ENCODE assay signal across 26 mouse cellular contexts in genomic region chr14:48633141-48633540, GRCm38 (mm10). TPM values are rescaled to one million over a fixed set of nuclear protein-coding genes. Genes with fewer than 3 reads are reported as not detected.
DNase-seq lines count a peak whose midpoint lies in the region; ATAC-seq lines count a peak whose summit lies in the region.
"Had no signal": no experiment of that assay in that cellular context is flagged by ENCODE, and none has a peak within 500 bp of the region (broad histone marks: within the 10 kb centered on the region; RNA-seq: fewer than 3 reads in every experiment).

No protein-coding gene starts in this region.

- H3K4me1 ChIP-seq in embryonic facial prominence, embryonic 13.5 days = no peaks in the 10 kb centered on the region
- H3K4me1 ChIP-seq in embryonic facial prominence, embryonic 10.5 days = no peaks in the 10 kb centered on the region
- no peaks in the 10 kb centered on the region for H3K4me1 ChIP-seq in midbrain, embryonic 11.5 days (ENCODE audit: control insufficient read depth, insufficient read depth, low read length)
- H3K4me1 ChIP-seq in midbrain, embryonic 15.5 days = no peaks in the 10 kb centered on the region
- H3K4me1 ChIP-seq in embryonic facial prominence, embryonic 14.5 days (ENCODE audit: control insufficient read depth, insufficient read depth, low read length) = no peaks in the 10 kb centered on the region
- H3K4me1 ChIP-seq in embryonic facial prominence, embryonic 15.5 days = no peaks in the 10 kb centered on the region

- 64% methylated on average over 3 of the region's 3 CpGs for WGBS in embryonic facial prominence, embryonic 13.5 days
- WGBS in embryonic facial prominence, embryonic 10.5 days = 81% methylated on average over 3 of the region's 3 CpGs
- WGBS in midbrain, embryonic 11.5 days = 89% methylated on average over 3 of the region's 3 CpGs
- 80% methylated on average over 3 of the region's 3 CpGs for WGBS in midbrain, embryonic 15.5 days
- 63% methylated on average over 3 of the region's 3 CpGs for WGBS in embryonic facial prominence, embryonic 14.5 days
- 58% methylated on average over 3 of the region's 3 CpGs for WGBS in embryonic facial prominence, embryonic 15.5 days

- no peak overlapping the region for H3K27ac ChIP-seq in embryonic facial prominence, embryonic 13.5 days
- H3K27ac ChIP-seq in embryonic facial prominence, embryonic 10.5 days (replicated peaks) = no peak overlapping the region
- no peak overlapping the region for H3K27ac ChIP-seq in midbrain, embryonic 11.5 days (ENCODE audit: low read depth, low read length)
- no peak overlapping the region for H3K27ac ChIP-seq in midbrain, embryonic 15.5 days
- no peak overlapping the region for H3K27ac ChIP-seq in embryonic facial prominence, embryonic 14.5 days (replicated peaks; ENCODE audit: low read depth, low read length)
- no peak overlapping the region for H3K27ac ChIP-seq in embryonic facial prominence, embryonic 15.5 days (replicated peaks)

- ATAC-seq in embryonic facial prominence, embryonic 13.5 days (ENCODE audit: insufficient number of reproducible peaks, insufficient read depth, low FRiP score, low TSS enrichment, low read depth) = peak; percentile 52; the same call in 1 of the 2 replicates
- no peak for ATAC-seq in midbrain, embryonic 11.5 days (ENCODE audit: low FRiP score)
- ATAC-seq in midbrain, embryonic 15.5 days (replicated peaks) = no peak
- ATAC-seq in embryonic facial prominence, embryonic 14.5 days (ENCODE audit: low read depth) = peak; percentile 64
- ATAC-seq in embryonic facial prominence, embryonic 15.5 days (ENCODE audit: insufficient number of reproducible peaks, low FRiP score, low TSS enrichment, low read depth) = 0 out of 2 replicates have a peak, but pooled peaks have one; percentile 39
- ATAC-seq: activated CD4-positive, CD25-positive, alpha-beta regulatory T cell, adult 4 months; CD4-positive, CD25-positive, alpha-beta regulatory T cell, adult 4 months; Patski had no signal

- no peaks in the 10 kb centered on the region for H3K36me3 ChIP-seq in embryonic facial prominence, embryonic 13.5 days
- H3K36me3 ChIP-seq in embryonic facial prominence, embryonic 10.5 days (replicated peaks) = no peaks in the 10 kb centered on the region
- H3K36me3 ChIP-seq in midbrain, embryonic 11.5 days (ENCODE audit: control insufficient read depth, insufficient read depth, low read length) = no peaks in the 10 kb centered on the region
- no peaks in the 10 kb centered on the region for H3K36me3 ChIP-seq in midbrain, embryonic 15.5 days (replicated peaks)
- H3K36me3 ChIP-seq in embryonic facial prominence, embryonic 14.5 days (ENCODE audit: control insufficient read depth, insufficient read depth, low read length) = no peaks in the 10 kb centered on the region
- H3K36me3 ChIP-seq in embryonic facial prominence, embryonic 15.5 days = no peaks in the 10 kb centered on the region
- H3K36me3 ChIP-seq: G1E had no signal

- H3K4me3 ChIP-seq in embryonic facial prominence, embryonic 13.5 days = no peak overlapping the region
- H3K4me3 ChIP-seq in embryonic facial prominence, embryonic 10.5 days = no peak overlapping the region
- H3K4me3 ChIP-seq in midbrain, embryonic 11.5 days (ENCODE audit: low read depth, low read length) = no peak overlapping the region
- H3K4me3 ChIP-seq in midbrain, embryonic 15.5 days = no peak overlapping the region
- H3K4me3 ChIP-seq in embryonic facial prominence, embryonic 14.5 days (ENCODE audit: low read depth, low read length) = no peak overlapping the region
- H3K4me3 ChIP-seq in embryonic facial prominence, embryonic 15.5 days (replicated peaks) = no peak overlapping the region

- no peak overlapping the region for H3K9ac ChIP-seq in embryonic facial prominence, embryonic 13.5 days
- H3K9ac ChIP-seq in midbrain, embryonic 11.5 days (ENCODE audit: low read length) = no peak overlapping the region
- H3K9ac ChIP-seq in midbrain, embryonic 15.5 days = no peak overlapping the region
- H3K9ac ChIP-seq in embryonic facial prominence, embryonic 14.5 days (ENCODE audit: low read depth, low read length) = no peak overlapping the region
- H3K9ac ChIP-seq in embryonic facial prominence, embryonic 15.5 days = no peak overlapping the region

- H3K27me3 ChIP-seq in embryonic facial prominence, embryonic 13.5 days = no peaks in the 10 kb centered on the region; the same call in 1 of the 2 replicates
- H3K27me3 ChIP-seq in embryonic facial prominence, embryonic 10.5 days (replicated peaks; ENCODE audit: low read depth, poor library complexity, severe bottlenecking) = no peaks in the 10 kb centered on the region
- H3K27me3 ChIP-seq in midbrain, embryonic 11.5 days (ENCODE audit: control insufficient read depth, insufficient read depth, low read length) = no peaks in the 10 kb centered on the region
- no peaks in the 10 kb centered on the region for H3K27me3 ChIP-seq in midbrain, embryonic 15.5 days (replicated peaks)
- no peaks in the 10 kb centered on the region for H3K27me3 ChIP-seq in embryonic facial prominence, embryonic 14.5 days (replicated peaks; ENCODE audit: control insufficient read depth, insufficient read depth, low read length)
- no peaks in the 10 kb centered on the region for H3K27me3 ChIP-seq in embryonic facial prominence, embryonic 15.5 days
- H3K27me3 ChIP-seq: CH12.LX had no signal

- no peaks in the 10 kb centered on the region for H3K9me3 ChIP-seq in embryonic facial prominence, embryonic 13.5 days
- no peaks in the 10 kb centered on the region for H3K9me3 ChIP-seq in embryonic facial prominence, embryonic 10.5 days
- no peaks in the 10 kb centered on the region for H3K9me3 ChIP-seq in midbrain, embryonic 11.5 days (ENCODE audit: control insufficient read depth, low read length)
- H3K9me3 ChIP-seq in midbrain, embryonic 15.5 days = no peaks in the 10 kb centered on the region
- H3K9me3 ChIP-seq in embryonic facial prominence, embryonic 14.5 days (ENCODE audit: control insufficient read depth, low read length) = no peaks in the 10 kb centered on the region
- no peaks in the 10 kb centered on the region for H3K9me3 ChIP-seq in embryonic facial prominence, embryonic 15.5 days (replicated peaks)
- H3K9me3 ChIP-seq: G1E had no signal

- no peak for DNase-seq in embryonic facial prominence, embryonic 10.5 days (ENCODE audit: low spot score)
- peak; percentile 57 for DNase-seq in midbrain, embryonic 11.5 days (ENCODE audit: low spot score, missing footprints)
- DNase-seq in embryonic facial prominence, embryonic 14.5 days (ENCODE audit: low spot score) = no peak
- no peak for DNase-seq in adrenal gland, postnatal 36 days
- DNase-seq in spleen, adult 18-20 months = no peak
- DNase-seq: adrenal gland, adult 2 months; adrenal gland, adult 8-10 months; adrenal gland, postnatal 10 days; adrenal gland, postnatal 14 days; adrenal gland, postnatal 25 days; B cell, adult 2 months; cerebellum, adult 11 months; cerebellum, adult 11-12 months; cerebellum, adult 18-20 months had no signal

- no peak overlapping the region for H3K4me2 ChIP-seq in embryonic facial prominence, embryonic 13.5 days
- H3K4me2 ChIP-seq in midbrain, embryonic 11.5 days = no peak overlapping the region
- H3K4me2 ChIP-seq in midbrain, embryonic 15.5 days = no peak overlapping the region
- no peak overlapping the region for H3K4me2 ChIP-seq in embryonic facial prominence, embryonic 14.5 days (ENCODE audit: low read depth, low read length)
- no peak overlapping the region for H3K4me2 ChIP-seq in embryonic facial prominence, embryonic 15.5 days (replicated peaks)

RNA-seq across cellular contexts. Expression of gene Otx2, which starts 40.5 kb away (rescaled TPM):
- polyA plus RNA-seq in embryonic facial prominence, embryonic 13.5 days (2015; fragmentation: Nextera tagmentation; extraction: Ambion mirVana) = 8.6 and 13.1 TPM in 2 replicates
- 12.8 and 15.2 TPM in 2 replicates for polyA plus RNA-seq in embryonic facial prominence, embryonic 10.5 days (2016; fragmentation: Nextera tagmentation; extraction: Ambion mirVana)
- 229 and 230 TPM in 2 replicates for polyA plus RNA-seq in midbrain, embryonic 11.5 days (2014; fragmentation: Nextera tagmentation; extraction: Ambion mirVana)
- 83.5 and 83.6 TPM in 2 replicates for polyA plus RNA-seq in midbrain, embryonic 15.5 days (2015; fragmentation: Nextera tagmentation; extraction: Ambion mirVana)
- 5.5 and 5.7 TPM in 2 replicates for polyA plus RNA-seq in embryonic facial prominence, embryonic 14.5 days (2014; fragmentation: Nextera tagmentation; extraction: Ambion mirVana)
- polyA plus RNA-seq in embryonic facial prominence, embryonic 15.5 days (2015; fragmentation: Nextera tagmentation; extraction: Ambion mirVana) = 7.4 and 9.7 TPM in 2 replicates
- total RNA-seq in adrenal gland, postnatal 36 days (2021) = not detected
- total RNA-seq: adrenal gland, adult 18-20 months; adrenal gland, adult 2 months; adrenal gland, adult 8-10 months; adrenal gland, postnatal 10 days; adrenal gland, postnatal 14 days; adrenal gland, postnatal 25 days; adrenal gland, postnatal 4 days; CH12.LX; MEL had no signal
- polyA plus RNA-seq: adrenal gland, adult 2 months; C2C12; CD4-positive, CD25-positive, alpha-beta regulatory T cell, adult 4 months; G1E; Patski had no signal

Comparison
In these comparisons a context has a peak if more than half of its experiments do, and no peak if none do; other contexts are left out.
1. ATAC-seq: peak in embryonic facial prominence, embryonic 13.5 days (single experiment), embryonic facial prominence, embryonic 14.5 days (single experiment) and embryonic facial prominence, embryonic 15.5 days (single experiment); none in midbrain, embryonic 11.5 days (single experiment) and midbrain, embryonic 15.5 days (single experiment).